Mouse (Mus musculus) R1 (cell line): ENCODE measurements at regions not wholly inside any gene's neighbourhood (a gene's known extent, or its start where the extent isn't known, plus 50 kb on each side); places are given as distances from the start of the nearest gene placed in this dataset.
A peak's percentile ranks its signal among the peaks of the same experiment; 100 is the strongest.

Experiments
- DNase-seq: peaks from one replicate; pipeline ENCODE4 v3.0.0-alpha.2; 2018; ENCODE audit warnings: low read depth, low spot score

- no peak for DNase-seq
Measured at GRCm38 (mm10) chr6:118330496-118330895, 88.8 kb downstream of the Bms1 start.

GRCm38 (mm10) chr6:118327458-118327857, 91.8 kb downstream of the Bms1 start:
- DNase-seq, result peak; percentile 74

GRCm38 (mm10) chr6:118325681-118326080, 93.6 kb downstream of the Bms1 start:
- DNase-seq, result no peak

GRCm38 (mm10) chr6:118324559-118324958, 94.7 kb downstream of the Bms1 start:
- no peak for DNase-seq

- no peak for DNase-seq
Measured at GRCm38 (mm10) chr6:118323052-118323451, 96.2 kb downstream of the Bms1 start.

GRCm38 (mm10) chr6:118322631-118323030, 96.6 kb downstream of the Bms1 start:
- no peak for DNase-seq

- no peak for DNase-seq
Measured at GRCm38 (mm10) chr6:118322061-118322460, 97.2 kb downstream of the Bms1 start.

- DNase-seq, result no peak
Measured at GRCm38 (mm10) chr6:118320021-118320525, 99.2 kb downstream of the Bms1 start.

GRCm38 (mm10) chr6:118315881-118316280, 103.4 kb downstream of the Bms1 start:
- no peak for DNase-seq

GRCm38 (mm10) chr6:118314941-118315687, 104.2 kb downstream of the Bms1 start:
- peak; percentile 25 for DNase-seq

- no peak for DNase-seq
Measured at GRCm38 (mm10) chr6:118311081-118311480, 108.2 kb downstream of the Bms1 start.

- DNase-seq, result no peak
Measured at GRCm38 (mm10) chr6:118309923-118310322, 109.4 kb downstream of the Bms1 start.

- no peak for DNase-seq
Measured at GRCm38 (mm10) chr6:118308586-118308985, 110.7 kb downstream of the Bms1 start.

GRCm38 (mm10) chr6:118307481-118307880, 110.0 kb upstream of the Ret start:
- no peak for DNase-seq

GRCm38 (mm10) chr6:118305209-118305608, 107.7 kb upstream of the Ret start:
- no peak for DNase-seq

- DNase-seq, result peak; percentile 28
Measured at GRCm38 (mm10) chr6:118302783-118303350, 105.3 kb upstream of the Ret start.

- DNase-seq, result peak; percentile 62
Measured at GRCm38 (mm10) chr6:118301880-118302782, 104.6 kb upstream of the Ret start.

- no peak for DNase-seq
Measured at GRCm38 (mm10) chr6:118300781-118301180, 103.3 kb upstream of the Ret start.

- no peak for DNase-seq
Measured at GRCm38 (mm10) chr6:118297576-118297975, 100.1 kb upstream of the Ret start.

GRCm38 (mm10) chr6:118293986-118294385, 96.5 kb upstream of the Ret start:
- DNase-seq, result no peak

GRCm38 (mm10) chr6:118292928-118293327, 95.4 kb upstream of the Ret start:
- no peak for DNase-seq

- DNase-seq, result no peak
Measured at GRCm38 (mm10) chr6:118292272-118292671, 94.8 kb upstream of the Ret start.
